Mouse (Mus musculus) bone marrow macrophage, adult 2 months (primary cell): Measurements from ENCODE around the gene Bmp7. TPM values are rescaled to one million over a fixed set of nuclear protein-coding genes. Genes with fewer than 3 reads are reported as not detected.

ENCODE experiments used
- H3K27ac ChIP-seq: 2 replicates; pipeline ENCODE4 v1.5.1; 2012; ENCODE audit warnings: low read depth, low read length; ENCODE audit not compliant: insufficient read depth
- H3K4me1 ChIP-seq: 2 replicates; pipeline ENCODE4 v1.6.1; 2012; ENCODE audit warnings: low read length; ENCODE audit not compliant: control insufficient read depth, insufficient read depth
- H3K4me3 ChIP-seq: 2 replicates; pipeline ENCODE4 v1.5.1; 2012; ENCODE audit warnings: mild to moderate bottlenecking, low read length, moderate library complexity; ENCODE audit not compliant: insufficient read depth
- CTCF ChIP-seq: IDR thresholded peaks from 2 replicates; pipeline ENCODE4 v1.5.1; 2012; ENCODE audit warnings: low read depth, mild to moderate bottlenecking, low read length, moderate library complexity
- POLR2A ChIP-seq: IDR thresholded peaks from 2 replicates; pipeline ENCODE4 v1.6.1; 2012; ENCODE audit warnings: mild to moderate bottlenecking, low read depth, low read length, borderline replicate concordance
- polyA plus RNA-seq: library from polyadenylated mRNA; stranded (reverse); fragments of >200 nt; gene quantifications from 2 replicates; pipeline ENCODE4 v1.2.4, GENCODE M21; 2012; ENCODE audit not compliant: missing spikeins, insufficient read depth, insufficient read length

Gene Bmp7
- polyA plus RNA-seq, 1 experiment, result not detected

DNA sequence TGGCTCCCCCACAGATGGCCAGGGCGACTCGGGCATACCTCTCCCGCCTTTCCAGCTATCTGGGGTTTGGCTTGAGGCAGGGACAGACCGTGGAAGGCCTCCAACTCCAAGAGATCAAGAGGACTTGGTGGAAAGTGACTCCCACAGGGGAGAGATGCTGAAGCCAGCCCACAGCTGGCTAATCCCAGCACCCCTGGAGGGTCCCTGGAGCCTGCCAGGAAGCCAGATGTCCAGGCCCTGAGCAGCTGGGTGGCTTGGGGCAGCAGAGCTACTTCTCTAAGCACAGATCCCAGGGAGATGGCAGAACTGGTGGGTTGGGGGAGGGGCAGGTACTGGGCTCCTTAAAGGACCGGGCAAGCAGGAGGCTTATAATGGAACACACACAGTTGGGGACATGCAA is 28.4 kb downstream of the Bmp7 start:
- Histone ChIP-seq H3K4me3 (no peak overlapping the region), H3K4me1 (no peaks in the 10 kb centered on the region), H3K27ac (no peak overlapping the region)
- TF ChIP-seq CTCF (no peak), POLR2A (no peak)

DNA sequence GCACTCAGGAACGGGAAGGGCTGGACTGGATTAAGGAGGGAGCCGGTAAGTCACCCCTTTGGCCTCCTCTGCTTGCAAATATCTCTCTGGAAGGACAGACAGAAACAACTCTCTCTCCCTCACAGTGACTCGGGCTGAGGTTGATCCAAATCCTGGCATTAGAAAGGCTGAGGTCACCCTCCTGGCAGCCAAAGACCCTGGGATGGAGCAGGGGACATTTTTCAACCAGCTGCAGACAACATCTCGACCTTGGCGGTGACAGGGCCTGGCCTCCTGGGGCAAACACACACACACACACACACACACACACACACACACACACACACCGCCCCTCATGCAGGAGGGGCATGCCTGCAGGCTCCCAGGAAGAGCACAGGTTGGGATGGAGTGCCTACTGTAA is 29.0 kb downstream of the Bmp7 start:
- no peaks in the 10 kb centered on the region for H3K4me1 ChIP-seq
- H3K27ac ChIP-seq, result no peak overlapping the region
- H3K4me3 ChIP-seq, result no peak overlapping the region
- no peak for TF ChIP-seq POLR2A
- TF ChIP-seq CTCF, result no peak

DNA sequence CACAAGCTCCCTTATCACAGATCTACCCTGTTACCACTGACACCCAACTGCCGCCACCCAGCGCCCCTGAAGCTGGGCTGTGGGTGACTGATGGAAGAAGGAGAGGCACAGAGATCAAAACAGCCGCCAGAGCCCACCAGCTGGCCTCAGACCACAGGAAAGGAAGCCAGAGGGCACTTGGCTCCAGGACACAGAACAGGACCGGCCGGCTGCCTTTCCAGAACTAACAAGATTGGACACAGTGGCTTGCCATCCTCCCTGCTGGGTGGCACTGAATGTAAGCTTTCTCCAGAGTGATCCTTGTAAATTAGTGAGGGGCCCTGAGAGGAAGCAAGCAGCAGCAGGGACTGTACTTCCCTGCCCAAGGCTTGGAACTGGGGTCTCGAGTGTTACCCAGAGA is 30.7 kb downstream of the Bmp7 start:
- no peaks in the 10 kb centered on the region for H3K4me1 ChIP-seq
- TF ChIP-seq CTCF, result no peak
- no peak for TF ChIP-seq POLR2A
- no peak overlapping the region for H3K4me3 ChIP-seq
- H3K27ac ChIP-seq, result no peak overlapping the region

DNA sequence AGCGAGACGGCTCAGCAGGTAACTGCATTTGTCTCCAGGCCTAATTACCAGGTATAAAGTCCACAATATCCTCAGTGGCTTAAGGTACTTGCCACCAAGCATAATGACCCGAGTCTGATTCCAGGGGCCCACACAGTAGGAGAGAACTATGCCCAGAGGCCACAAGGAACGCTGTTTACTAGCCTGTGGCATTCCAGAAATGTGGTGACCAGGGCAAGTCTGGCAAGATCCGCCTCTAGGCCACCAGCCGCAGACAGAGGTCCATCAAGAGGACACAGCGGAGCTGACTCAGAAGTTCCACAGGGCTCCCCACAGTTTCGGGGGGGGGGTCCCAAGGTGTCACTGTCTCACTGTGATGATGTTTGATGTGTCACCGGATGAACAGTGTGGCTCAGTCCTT is 34.0 kb downstream of the Bmp7 start:
- Histone ChIP-seq H3K4me1 (no peaks in the 10 kb centered on the region), H3K4me3 (no peak overlapping the region), H3K27ac (no peak overlapping the region)
- no peak for TF ChIP-seq POLR2A
- no peak for TF ChIP-seq CTCF

DNA sequence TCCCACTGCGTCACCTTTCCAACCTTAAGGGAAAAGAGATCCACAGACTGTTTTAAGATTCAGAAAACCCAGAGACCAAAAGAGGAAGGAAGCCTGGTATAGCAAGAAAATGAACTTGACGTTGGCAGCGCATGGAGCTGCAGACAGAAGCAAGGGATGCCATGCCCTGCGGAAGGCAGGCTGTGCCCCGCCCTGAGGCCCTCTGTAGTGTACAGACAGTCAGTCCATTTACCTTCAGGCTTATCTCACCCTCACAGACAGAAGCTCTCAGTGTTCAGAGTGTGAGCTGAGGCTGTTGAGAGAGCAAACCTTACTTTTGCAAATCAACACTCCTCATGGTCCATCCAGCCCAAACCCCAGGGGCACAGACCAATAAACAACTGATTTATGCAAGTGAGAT is 35.1 kb downstream of the Bmp7 start:
- TF ChIP-seq POLR2A, result no peak
- no peak for TF ChIP-seq CTCF
- no peaks in the 10 kb centered on the region for H3K4me1 ChIP-seq
- no peak overlapping the region for H3K4me3 ChIP-seq
- H3K27ac ChIP-seq, result no peak overlapping the region

DNA sequence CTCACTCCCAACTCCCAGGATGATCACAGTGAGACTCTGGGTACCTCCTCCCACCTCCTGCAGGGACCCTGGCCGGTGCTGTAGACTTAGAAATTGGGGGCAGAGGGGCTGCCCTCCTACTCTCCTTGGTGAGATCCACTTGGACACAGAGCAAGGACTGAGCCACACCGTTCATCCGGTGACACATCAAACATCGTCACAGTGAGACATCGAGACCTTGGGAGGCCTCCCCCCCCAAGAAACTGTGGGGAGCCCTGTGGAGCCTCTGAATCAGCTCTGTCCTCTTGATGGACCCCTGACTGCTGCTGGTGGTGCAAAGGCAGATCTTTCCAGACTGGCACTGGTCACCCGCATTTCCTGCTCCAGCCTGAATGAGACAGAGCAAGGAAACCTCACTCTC is 35.5 kb downstream of the Bmp7 start:
- Histone ChIP-seq H3K27ac (no peak overlapping the region), H3K4me1 (no peaks in the 10 kb centered on the region), H3K4me3 (no peak overlapping the region)
- TF ChIP-seq POLR2A (no peak), CTCF (no peak)

DNA sequence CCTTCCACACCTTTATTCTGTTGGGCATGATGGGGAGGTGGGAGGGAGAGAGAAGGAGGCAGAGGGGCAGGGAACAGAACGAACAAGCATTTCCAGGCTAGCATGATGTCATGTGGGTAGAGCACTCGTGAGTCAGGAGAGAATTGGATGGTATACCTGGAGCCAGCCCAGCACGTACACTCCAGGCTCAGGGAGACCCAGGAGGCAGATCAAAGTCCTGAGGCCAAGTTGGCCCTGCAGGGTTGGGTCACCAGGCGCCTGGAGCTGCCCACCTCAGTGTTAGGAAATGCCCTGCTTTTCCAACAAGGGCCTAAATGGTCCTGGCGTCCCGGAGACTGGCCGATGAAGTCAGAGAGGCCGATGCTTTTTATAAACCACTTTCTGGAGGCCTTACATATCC is 36.6 kb downstream of the Bmp7 start:
- Histone ChIP-seq H3K4me3 (no peak overlapping the region), H3K27ac (no peak overlapping the region), H3K4me1 (no peaks in the 10 kb centered on the region)
- TF ChIP-seq POLR2A (no peak), CTCF (no peak)

DNA sequence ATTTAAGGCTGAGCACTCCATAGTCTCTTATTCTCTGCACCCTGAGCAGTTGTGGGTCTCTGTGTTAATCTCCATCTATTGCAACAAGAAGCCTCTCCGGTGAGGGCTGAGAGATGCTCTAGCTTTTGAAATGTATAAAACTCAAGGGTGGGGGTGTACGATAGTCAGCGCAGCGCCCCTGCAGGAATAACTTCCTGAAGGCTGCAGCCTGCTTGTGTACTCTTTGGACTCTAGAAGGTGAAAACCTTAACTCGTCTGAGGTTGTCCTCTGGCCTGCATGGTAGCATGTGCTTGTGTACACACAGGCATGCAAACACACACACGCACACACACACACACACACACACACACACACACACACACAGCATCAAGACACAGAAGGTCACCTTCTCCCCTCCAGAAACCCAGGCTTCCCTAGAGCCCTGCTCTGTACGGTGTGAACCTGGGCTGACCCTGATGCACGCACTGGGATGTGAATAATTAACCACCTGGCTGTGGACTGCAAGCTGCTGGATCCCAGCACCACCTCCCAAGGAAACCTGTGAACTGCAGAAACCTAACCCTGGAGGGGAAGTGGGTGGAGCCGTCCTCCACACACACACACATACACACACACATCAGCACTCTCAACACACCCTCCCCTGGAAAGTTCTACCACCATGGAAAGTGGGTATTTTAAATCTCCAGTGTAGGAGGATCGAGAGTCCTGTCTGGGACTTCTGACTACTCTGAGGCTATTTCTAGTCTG is 39.0 kb downstream of the Bmp7 start:
- no peak for TF ChIP-seq POLR2A
- no peak for TF ChIP-seq CTCF
- Histone ChIP-seq H3K27ac (no peak overlapping the region), H3K4me1 (no peaks in the 10 kb centered on the region), H3K4me3 (no peak overlapping the region)

DNA sequence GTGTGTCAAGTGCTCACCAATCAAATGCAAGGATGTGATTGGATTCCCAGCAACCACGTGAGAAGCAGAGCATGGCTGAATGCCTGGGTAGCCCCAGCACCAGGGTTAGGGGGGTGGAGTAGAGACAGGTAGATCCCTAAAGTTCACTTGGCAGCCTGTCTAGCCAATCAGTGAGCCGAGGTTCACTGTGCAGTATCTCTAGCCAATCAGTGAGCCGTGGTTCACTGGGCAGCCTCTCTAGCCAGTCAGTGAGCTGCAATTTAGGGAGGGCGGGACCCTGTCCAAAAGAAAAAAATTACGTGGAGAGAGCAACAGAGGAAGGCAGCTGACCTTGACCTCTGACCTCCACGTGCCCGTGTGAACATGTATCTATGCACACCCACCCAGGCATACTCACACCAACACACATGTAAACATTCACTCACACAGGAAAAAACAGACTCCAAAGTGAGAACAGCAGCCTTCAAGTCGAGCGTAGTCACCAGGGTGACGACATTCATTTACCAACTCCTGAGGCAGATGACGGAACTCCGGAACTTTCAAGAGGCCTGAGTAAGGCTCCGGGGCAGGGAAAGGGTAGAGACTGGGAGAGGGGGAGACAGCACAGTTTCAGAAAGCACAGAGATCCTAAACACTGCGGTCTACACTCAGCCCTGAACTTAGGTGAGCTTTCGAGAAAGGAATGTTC is 50.2 kb downstream of the Bmp7 start:
- no peak overlapping the region for H3K27ac ChIP-seq
- TF ChIP-seq CTCF (no peak), POLR2A (no peak)
- no peak overlapping the region for H3K4me3 ChIP-seq
- H3K4me1 ChIP-seq, result no peaks in the 10 kb centered on the region

DNA sequence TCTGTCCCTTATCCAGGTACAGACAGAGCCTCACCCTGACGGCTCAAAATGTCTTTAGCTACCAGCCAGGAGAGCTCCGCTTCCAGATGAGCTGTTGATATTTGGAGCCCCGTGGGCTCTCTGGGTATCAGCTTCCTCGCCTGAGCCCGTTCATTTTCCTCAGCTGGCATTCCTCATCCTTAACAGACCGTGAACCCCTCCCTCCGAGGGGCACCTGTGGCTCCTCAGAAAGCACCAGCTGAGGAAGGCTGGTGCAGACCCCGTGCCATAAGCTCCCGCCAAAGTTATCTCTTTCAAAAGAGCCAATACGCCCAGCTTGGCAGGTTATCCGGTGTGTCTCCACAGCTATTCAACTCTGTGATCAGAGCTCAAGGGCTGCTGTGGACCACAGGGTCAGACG is 50.9 kb downstream of the Bmp7 start:
- no peak for TF ChIP-seq CTCF
- TF ChIP-seq POLR2A, result no peak
- H3K27ac ChIP-seq, result no peak overlapping the region

DNA sequence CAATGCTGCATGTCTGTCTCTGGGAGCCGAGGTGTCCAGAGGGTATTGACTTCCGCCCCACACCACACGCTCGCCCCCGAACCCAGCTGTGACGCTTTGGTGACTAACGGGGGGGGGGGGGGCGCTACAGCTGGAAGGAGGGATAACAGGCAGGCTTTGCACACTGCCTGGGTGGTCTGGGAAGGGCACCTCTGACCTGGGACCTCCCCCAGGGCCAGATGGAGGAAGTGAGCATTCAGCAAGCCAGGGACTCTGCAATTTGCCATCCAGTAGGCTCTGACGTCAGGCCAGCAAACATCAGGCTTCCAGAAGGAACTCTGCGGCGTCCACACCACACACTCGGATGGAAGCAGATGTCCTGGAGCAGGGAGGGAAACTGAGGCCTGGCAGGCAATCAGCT is 52.0 kb downstream of the Bmp7 start:
- no peaks in the 10 kb centered on the region for H3K4me1 ChIP-seq
- no peak overlapping the region for H3K27ac ChIP-seq
- no peak overlapping the region for H3K4me3 ChIP-seq
- TF ChIP-seq CTCF (no peak), POLR2A (no peak)

More for the DNA sequence above, 50.9 kb downstream of the Bmp7 start:
- Histone ChIP-seq H3K4me1 (no peaks in the 10 kb centered on the region), H3K4me3 (no peak overlapping the region)

DNA sequence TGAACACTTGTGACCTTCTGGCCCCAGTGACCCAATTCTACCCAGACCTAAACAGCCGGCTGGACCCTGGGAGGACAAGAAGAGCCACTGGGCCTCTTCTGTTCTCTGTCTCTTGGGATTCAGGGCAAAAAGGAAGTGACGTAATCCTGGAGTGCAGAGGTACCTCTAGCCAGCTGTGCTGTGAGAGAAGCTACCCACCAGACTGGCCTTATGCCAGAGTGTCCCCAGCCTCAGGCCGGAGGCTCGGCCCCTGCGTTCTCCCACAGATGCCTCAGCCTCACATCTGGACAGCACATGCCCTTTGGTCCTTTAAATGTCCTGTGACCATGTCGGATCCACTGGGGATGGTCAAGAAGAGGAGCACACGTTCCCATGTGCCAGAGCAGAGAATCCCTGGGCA is 54.3 kb downstream of the Bmp7 start:
- no peak overlapping the region for H3K27ac ChIP-seq
- no peak for TF ChIP-seq CTCF
- no peak for TF ChIP-seq POLR2A
- no peaks in the 10 kb centered on the region for H3K4me1 ChIP-seq
- no peak overlapping the region for H3K4me3 ChIP-seq
